Mouse (Mus musculus) ZHBTc4 (cell line): ENCODE results near the gene Dnajc8.

Source experiments
- DNase-seq: peaks from one replicate; pipeline ENCODE4 v3.0.0-alpha.2; 2011; ENCODE audit warnings: low read depth, low spot score

Dnajc8 gene

GRCm38 (mm10) chr4:132535406-132536121, at the start of gene Dnajc8:
Gene Dnajc8 (plus strand): TSS chr4:132535550.
- DNase-seq, result peak; percentile 97

- DNase-seq, result no peak
Observed at GRCm38 (mm10) chr4:132488521-132488920, 46.8 kb upstream of the Dnajc8 start.

GRCm38 (mm10) chr4:132488976-132489375, 46.4 kb upstream of the Dnajc8 start:
- DNase-seq, result no peak

- no peak for DNase-seq
Observed at GRCm38 (mm10) chr4:132490273-132491010, 44.9 kb upstream of the Dnajc8 start.

GRCm38 (mm10) chr4:132491057-132491456, 44.3 kb upstream of the Dnajc8 start:
- no peak for DNase-seq

GRCm38 (mm10) chr4:132491748-132492147, 43.6 kb upstream of the Dnajc8 start:
- DNase-seq, result no peak

GRCm38 (mm10) chr4:132492178-132493060, 42.9 kb upstream of the Dnajc8 start:
- no peak for DNase-seq

- no peak for DNase-seq
Observed at GRCm38 (mm10) chr4:132494271-132494918, 41.0 kb upstream of the Dnajc8 start.

GRCm38 (mm10) chr4:132501639-132502038, 33.7 kb upstream of the Dnajc8 start:
- DNase-seq, result no peak

GRCm38 (mm10) chr4:132503344-132503743, 32.0 kb upstream of the Dnajc8 start:
- DNase-seq, result peak; percentile 28

- no peak for DNase-seq
Observed at GRCm38 (mm10) chr4:132505034-132505738, 30.2 kb upstream of the Dnajc8 start.

GRCm38 (mm10) chr4:132505800-132506199, 29.6 kb upstream of the Dnajc8 start:
- DNase-seq, result peak; percentile 71

GRCm38 (mm10) chr4:132506250-132506649, 29.1 kb upstream of the Dnajc8 start:
- peak; percentile 47 for DNase-seq

- no peak for DNase-seq
Observed at GRCm38 (mm10) chr4:132507210-132507609, 28.1 kb upstream of the Dnajc8 start.

GRCm38 (mm10) chr4:132509621-132510296, 25.6 kb upstream of the Dnajc8 start:
- DNase-seq, result peak; percentile 97

- peak; percentile 99 for DNase-seq
Observed at GRCm38 (mm10) chr4:132510352-132510798, 25.0 kb upstream of the Dnajc8 start, which contains the start of gene Sesn2. Gene Sesn2 (minus strand): TSS chr4:132510501.

- DNase-seq, result no peak
Observed at GRCm38 (mm10) chr4:132512080-132512479, 23.3 kb upstream of the Dnajc8 start.

- peak; percentile 81 for DNase-seq
Observed at GRCm38 (mm10) chr4:132513395-132514273, 21.7 kb upstream of the Dnajc8 start.

- peak; percentile 87 for DNase-seq
Observed at GRCm38 (mm10) chr4:132514555-132515135, 20.7 kb upstream of the Dnajc8 start.
